Mouse (Mus musculus) limb, embryonic 15.5 days (tissue): ENCODE results near the gene Phf23. TPM values are rescaled to one million over a fixed set of nuclear protein-coding genes. Genes with fewer than 3 reads are reported as not detected.
"Not testable (repeated sequence)": the region's sequence is repeated elsewhere in the genome, so short reads cannot be mapped to it uniquely, and the experiment has no call there.

Source experiments
- ATAC-seq: fragments of 200-750 bp; cut with Nextera tagmentation; 2 replicates; pipeline ENCODE4 v1.8.0; 2017; ENCODE audit warnings: low read depth, moderate TSS enrichment; ENCODE audit not compliant: insufficient number of reproducible peaks, low FRiP score, low TSS enrichment
- H3K27ac ChIP-seq: fragments of 300-500 bp; sonication (generic); 2 replicates; pipeline ENCODE4 v1.5.1; 2015; ENCODE audit warnings: moderate library complexity, mild to moderate bottlenecking, inconsistent platforms
- H3K27me3 ChIP-seq: fragments of 300-500 bp; sonication (generic); 2 replicates; pipeline ENCODE4 v1.6.1; 2015; ENCODE audit warnings: inconsistent platforms
- H3K36me3 ChIP-seq: fragments of 300-500 bp; sonication (generic); 2 replicates; pipeline ENCODE4 v1.6.1; 2015; ENCODE audit warnings: inconsistent platforms
- H3K4me1 ChIP-seq: fragments of 300-500 bp; sonication (generic); 2 replicates; pipeline ENCODE4 v1.6.1; 2015; ENCODE audit warnings: inconsistent platforms
- H3K4me2 ChIP-seq: fragments of 300-500 bp; sonication (generic); 2 replicates; pipeline ENCODE4 v1.6.1; 2015; ENCODE audit warnings: mild to moderate bottlenecking, inconsistent platforms
- H3K4me3 ChIP-seq: fragments of 300-500 bp; sonication (generic); 2 replicates; pipeline ENCODE4 v1.5.1; 2015; ENCODE audit warnings: mild to moderate bottlenecking, inconsistent platforms
- H3K9ac ChIP-seq: fragments of 300-500 bp; sonication (generic); 2 replicates; pipeline ENCODE4 v1.6.1; 2015; ENCODE audit warnings: inconsistent platforms
- H3K9me3 ChIP-seq: fragments of 300-500 bp; sonication (generic); 2 replicates; pipeline ENCODE4 v1.6.1; 2016; ENCODE audit warnings: inconsistent platforms
- WGBS: fragments of 180-500 bp; shearing (Covaris S2); methylation state at CpG from one replicate; pipeline ENCODE4 v1.1.7; 2015; 5-methylcytosine and 5-hydroxymethylcytosine counted together
- polyA plus RNA-seq: library from polyadenylated mRNA; unstranded; fragments of >200 nt; fragmentation: Nextera tagmentation; extraction: Ambion mirVana; gene quantifications from 2 replicates; pipeline ENCODE4 v1.2.1, GENCODE M21; 2015

Gene Phf23
- polyA plus RNA-seq = 72.2 and 81.6 TPM in 2 replicates

DNA sequence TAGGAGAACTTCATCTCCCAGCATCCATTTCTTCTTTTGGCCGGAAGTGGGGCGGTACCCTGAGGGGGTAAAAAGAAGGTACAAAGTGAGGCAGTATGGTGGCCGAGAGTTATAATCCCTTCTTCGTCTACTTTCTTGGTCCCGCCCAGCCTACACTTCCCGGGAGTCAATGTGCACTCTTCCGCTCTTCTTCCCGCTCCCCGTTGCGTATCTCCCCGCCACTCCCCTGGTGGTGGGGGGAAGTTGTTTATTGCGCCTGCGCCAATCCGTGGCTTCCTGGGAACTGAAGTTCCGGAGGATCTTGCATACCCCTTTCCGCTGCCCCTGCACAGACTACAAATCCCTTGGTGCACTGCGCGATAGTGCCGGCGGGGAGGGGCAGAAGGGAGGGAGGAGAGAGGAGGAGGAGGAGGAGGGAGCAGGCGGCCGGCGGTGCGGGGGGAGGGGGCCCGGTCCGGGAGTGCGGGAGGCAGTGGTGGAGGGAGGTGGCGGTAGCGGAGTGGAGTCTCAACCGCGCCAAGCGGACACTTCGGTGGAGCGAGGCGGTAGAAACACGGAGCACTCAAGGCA, at the start of gene Phf23:
Phf23 (plus strand) TSS at position 387 of the 570 bp plus-strand sequence.
- peak within 1 kb of the TSS; percentile 93 for H3K9ac ChIP-seq
- peak within 1 kb of the TSS; percentile 99 for H3K27ac ChIP-seq
- H3K9me3 ChIP-seq = no peaks in the 10 kb centered on the region
- peak within 1 kb of the TSS; percentile 49 for H3K4me2 ChIP-seq
- ATAC-seq = peak; percentile 86
- under 1% methylated on average over 36 of the region's 36 CpGs for WGBS
- H3K4me3 ChIP-seq = peak within 1 kb of the TSS; percentile 90
- peaks cover 43% of the 10 kb centered on the region for H3K4me1 ChIP-seq
- no peaks in the 10 kb centered on the region for H3K27me3 ChIP-seq
- H3K36me3 ChIP-seq = peaks cover 38% of the 10 kb centered on the region

DNA sequence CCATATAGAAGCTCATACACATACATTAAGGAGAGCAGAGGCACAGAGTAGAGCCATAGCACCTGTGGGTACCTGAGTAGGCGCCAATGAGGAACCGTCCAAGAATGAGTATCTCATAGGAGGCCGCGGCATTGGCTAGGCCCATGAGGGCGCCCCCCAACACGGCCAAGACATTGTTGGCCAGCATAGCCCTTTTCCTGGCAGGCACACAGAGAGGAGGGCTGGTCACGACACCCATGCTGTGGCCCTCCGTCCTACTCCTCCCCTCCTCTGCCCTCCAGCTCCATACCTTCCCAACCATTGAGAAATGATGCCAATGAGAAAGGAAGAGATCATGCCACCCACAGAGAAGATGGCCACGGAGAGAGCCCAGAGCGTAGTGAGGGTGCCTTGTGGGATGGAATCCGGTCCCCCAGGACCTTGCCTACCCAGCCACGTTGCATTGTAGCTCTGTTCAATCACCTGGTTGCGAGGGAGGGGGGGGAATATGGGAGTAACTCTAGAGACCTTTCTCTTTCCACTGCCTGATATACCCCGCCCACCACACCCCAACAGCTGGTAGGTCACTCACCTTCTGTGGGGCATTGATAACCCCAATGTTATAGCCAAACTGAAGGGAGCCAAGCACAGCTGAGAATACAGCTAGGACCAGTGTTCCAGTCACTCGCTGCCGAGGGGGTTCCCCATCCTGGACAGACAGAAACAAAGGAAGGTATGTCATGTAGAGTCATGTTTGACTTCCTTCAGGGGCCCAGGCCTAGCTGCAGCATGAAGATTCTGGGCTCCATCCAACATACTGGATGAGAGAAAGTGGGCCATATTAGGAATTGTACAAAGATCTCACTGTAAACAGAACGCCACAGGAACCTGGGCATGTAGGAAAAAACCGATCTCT, 49.3 kb upstream of the Phf23 start:
- WGBS = 86% methylated on average over 18 of the region's 18 CpGs

DNA sequence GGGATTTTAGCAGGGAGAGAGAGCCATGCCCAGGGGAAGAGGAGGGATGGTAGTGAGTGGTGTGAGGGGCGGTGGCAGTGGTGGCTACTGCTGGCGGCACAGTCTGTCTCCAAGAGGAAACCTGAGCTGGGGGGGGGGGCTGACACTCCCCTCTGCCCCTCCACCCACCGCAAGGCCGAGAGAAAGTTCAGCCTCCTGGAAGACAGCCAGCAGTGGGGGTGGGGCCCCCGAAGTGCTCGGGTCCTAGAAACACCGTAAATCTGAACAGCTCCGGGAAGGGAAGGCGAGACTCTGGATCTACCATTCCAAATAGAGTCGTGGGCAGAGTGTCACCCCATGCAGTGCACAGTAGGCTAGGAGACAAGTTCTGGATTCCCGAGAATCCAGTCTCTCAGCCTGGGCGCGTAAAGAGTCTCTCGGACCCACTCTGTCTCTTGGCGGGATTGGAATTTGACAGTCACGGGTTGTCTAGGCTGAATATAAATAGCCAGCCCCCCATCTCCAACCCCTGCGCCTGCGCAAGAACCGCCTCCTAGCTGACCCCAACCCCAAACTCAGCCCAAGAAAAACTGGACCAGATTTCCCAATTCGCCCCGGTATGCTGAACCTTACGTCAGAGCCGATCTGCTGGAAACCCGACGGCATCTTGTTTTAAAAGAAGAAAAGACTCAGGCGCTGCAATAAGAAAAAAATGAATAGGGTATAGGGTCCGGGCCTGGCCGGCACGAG, 48.1 kb upstream of the Phf23 start:
- Histone ChIP-seq H3K9ac (peak overlapping the region; percentile 29; the same call in 1 of the 2 replicates), H3K4me2 (peak overlapping the region; percentile 70), H3K9me3 (no peaks in the 10 kb centered on the region), H3K27me3 (no peaks in the 10 kb centered on the region), H3K4me3 (peak overlapping the region; percentile 56), H3K4me1 (peaks cover 27% of the 10 kb centered on the region), H3K27ac (peak overlapping the region; percentile 86), H3K36me3 (peaks cover 28% of the 10 kb centered on the region)
- ATAC-seq = peak; percentile 43; the same call in 1 of the 2 replicates
- WGBS = 3% methylated on average over 28 of the region's 29 CpGs

More for the DNA sequence above, 49.3 kb upstream of the Phf23 start:
- Histone ChIP-seq H3K27me3 (no peaks in the 10 kb centered on the region), H3K27ac (no peak overlapping the region), H3K4me3 (0 out of 2 replicates have a peak overlapping the region, but pooled peaks have one; percentile 56), H3K4me1 (peaks cover 27% of the 10 kb centered on the region), H3K9me3 (no peaks in the 10 kb centered on the region), H3K4me2 (peak overlapping the region; percentile 70), H3K9ac (no peak overlapping the region), H3K36me3 (peaks cover 30% of the 10 kb centered on the region)
- ATAC-seq = no peak

DNA sequence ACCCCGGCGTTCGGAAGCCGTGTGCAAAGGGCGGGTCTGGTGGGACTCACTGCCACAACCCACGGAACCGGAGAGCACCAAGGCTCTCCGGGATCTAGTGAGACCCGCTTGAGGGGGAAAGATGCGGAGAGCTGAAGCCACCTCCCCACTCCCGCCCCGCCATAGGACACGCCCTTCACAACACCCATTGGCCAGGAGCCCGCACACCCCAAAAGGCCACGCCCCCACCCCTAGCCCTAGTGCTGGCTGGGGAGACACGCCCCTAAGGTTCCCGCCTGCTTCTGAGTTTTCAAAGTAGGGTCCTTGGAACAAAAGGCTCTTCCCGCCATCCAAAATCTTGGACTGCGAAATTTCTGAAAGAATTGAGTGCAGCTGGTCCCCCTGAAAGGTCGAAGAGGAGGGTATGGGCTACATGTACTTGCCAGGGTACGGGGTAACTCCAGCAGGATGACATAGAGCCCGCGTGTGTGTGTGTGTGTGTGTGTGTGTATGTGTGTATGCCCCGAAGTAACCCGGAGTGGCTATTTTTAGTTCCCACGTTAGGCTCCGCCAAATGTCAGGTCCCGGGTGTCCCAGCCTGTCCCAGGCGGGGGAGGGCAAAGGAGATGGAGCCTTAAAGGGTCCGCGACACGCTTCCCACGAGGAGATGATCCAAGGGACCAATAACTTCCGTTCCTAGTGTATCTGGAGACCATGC, 47.4 kb upstream of the Phf23 start, which contains the start of gene Slc2a4:
Slc2a4 (minus strand) TSS at position 123 of the 697 bp plus-strand sequence.
- Histone ChIP-seq H3K27me3 (no peaks in the 10 kb centered on the region), H3K4me3 (peak within 1 kb of the TSS; percentile 56), H3K36me3 (peaks cover 21% of the 10 kb centered on the region), H3K4me1 (peaks cover 27% of the 10 kb centered on the region), H3K27ac (peak within 1 kb of the TSS; percentile 86), H3K9me3 (no peaks in the 10 kb centered on the region), H3K4me2 (peak within 1 kb of the TSS; percentile 70), H3K9ac (peak within 1 kb of the TSS; percentile 29; the same call in 1 of the 2 replicates)
- peak; percentile 90 for ATAC-seq
- WGBS = under 1% methylated on average over 33 of the region's 34 CpGs

DNA sequence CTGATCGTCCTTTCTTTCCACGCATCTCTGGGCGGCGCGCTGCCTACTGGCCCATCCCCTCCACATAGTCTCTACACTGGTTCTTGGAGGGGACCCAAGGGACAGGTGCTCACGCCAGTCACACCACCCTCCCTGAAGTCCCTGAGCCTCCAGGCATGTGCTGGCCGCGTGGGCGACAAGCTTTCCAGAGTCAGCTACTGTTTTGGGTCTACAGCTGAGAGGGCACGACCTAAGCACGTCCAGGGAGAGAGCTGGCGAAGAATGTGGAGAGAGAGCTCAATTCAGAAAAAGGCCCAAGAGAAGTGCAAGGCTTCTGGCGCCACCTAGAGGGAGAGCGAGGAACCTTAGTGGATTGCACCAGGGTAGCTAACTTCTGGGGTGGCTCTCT, 46.8 kb upstream of the Phf23 start:
- no peaks in the 10 kb centered on the region for H3K27me3 ChIP-seq
- H3K27ac ChIP-seq = peak overlapping the region; percentile 86
- 1% methylated on average over 14 of the region's 14 CpGs for WGBS
- peak; percentile 45 for ATAC-seq
- peaks cover 27% of the 10 kb centered on the region for H3K4me1 ChIP-seq
- H3K9ac ChIP-seq = peak overlapping the region; percentile 27; the same call in 1 of the 2 replicates
- peak overlapping the region; percentile 56 for H3K4me3 ChIP-seq
- H3K9me3 ChIP-seq = no peaks in the 10 kb centered on the region
- H3K36me3 ChIP-seq = peaks cover 18% of the 10 kb centered on the region
- H3K4me2 ChIP-seq = peak overlapping the region; percentile 70

DNA sequence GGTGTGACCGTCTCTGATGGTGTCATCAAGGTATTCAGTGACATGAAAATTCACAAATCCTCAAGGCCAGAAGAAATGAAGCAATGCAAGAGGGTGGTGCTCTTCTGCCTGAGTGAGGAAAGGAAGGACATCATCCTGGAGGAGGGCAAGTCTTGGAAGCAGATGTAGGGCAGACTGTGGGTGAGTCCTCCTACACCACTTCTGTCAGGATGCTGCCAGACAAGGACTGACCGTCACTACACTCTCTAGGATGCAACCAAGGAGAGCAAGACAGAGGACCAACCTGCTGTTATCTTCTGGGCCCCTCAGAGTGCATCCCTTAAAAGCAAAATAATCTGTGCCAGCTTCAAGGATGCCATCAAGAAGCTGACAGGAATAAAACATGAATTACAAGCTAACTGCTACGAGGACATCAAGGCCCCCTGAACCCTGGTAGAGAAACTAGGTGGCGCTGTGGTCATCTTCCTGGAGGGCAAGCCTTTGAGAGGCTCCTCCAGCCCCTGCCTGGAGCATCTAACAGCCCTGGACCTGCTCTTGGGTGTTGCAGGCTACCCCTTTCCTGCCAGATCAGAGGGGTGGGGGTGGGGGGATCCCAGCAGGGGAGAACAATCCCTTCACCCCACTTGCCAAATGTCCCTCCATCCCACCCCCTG, 44.6 kb upstream of the Phf23 start:
- WGBS = 37% methylated on average over 4 of the region's 4 CpGs
- H3K4me3 ChIP-seq = no peak overlapping the region
- H3K9ac ChIP-seq = no peak overlapping the region
- H3K36me3 ChIP-seq = no peaks in the 10 kb centered on the region
- no peak overlapping the region for H3K27ac ChIP-seq
- H3K4me1 ChIP-seq = peaks cover 27% of the 10 kb centered on the region
- H3K27me3 ChIP-seq = no peaks in the 10 kb centered on the region
- no peak overlapping the region for H3K4me2 ChIP-seq
- ATAC-seq = no peak
- no peaks in the 10 kb centered on the region for H3K9me3 ChIP-seq

DNA sequence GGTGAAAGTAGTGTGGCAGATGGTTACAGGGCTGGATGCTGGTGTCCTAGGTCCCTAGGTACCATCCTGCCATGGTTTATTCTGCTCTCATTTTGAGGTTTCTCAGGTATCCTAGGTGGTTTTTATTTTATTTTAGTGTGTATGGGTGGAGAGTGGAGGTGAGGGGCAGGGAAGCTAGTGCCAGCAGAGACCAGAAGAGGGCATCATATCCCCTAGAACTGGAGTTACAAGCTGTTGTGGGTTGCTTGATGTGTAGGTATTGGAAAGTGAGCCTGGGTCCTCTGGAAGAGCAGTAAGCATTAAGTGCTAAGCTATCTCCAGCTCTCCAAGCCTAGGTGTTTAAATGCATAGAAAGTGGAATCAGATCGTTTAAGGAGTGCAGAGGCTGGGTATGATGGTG, 43.3 kb upstream of the Phf23 start:
- Histone ChIP-seq H3K4me3 (no peak overlapping the region), H3K4me2 (no peak overlapping the region), H3K27ac (no peak overlapping the region), H3K4me1 (peaks cover 14% of the 10 kb centered on the region), H3K36me3 (no peaks in the 10 kb centered on the region), H3K9me3 (no peaks in the 10 kb centered on the region), H3K27me3 (no peaks in the 10 kb centered on the region), H3K9ac (no peak overlapping the region)
- ATAC-seq = no peak
- 37% methylated on average over 1 of the region's 1 CpGs for WGBS

DNA sequence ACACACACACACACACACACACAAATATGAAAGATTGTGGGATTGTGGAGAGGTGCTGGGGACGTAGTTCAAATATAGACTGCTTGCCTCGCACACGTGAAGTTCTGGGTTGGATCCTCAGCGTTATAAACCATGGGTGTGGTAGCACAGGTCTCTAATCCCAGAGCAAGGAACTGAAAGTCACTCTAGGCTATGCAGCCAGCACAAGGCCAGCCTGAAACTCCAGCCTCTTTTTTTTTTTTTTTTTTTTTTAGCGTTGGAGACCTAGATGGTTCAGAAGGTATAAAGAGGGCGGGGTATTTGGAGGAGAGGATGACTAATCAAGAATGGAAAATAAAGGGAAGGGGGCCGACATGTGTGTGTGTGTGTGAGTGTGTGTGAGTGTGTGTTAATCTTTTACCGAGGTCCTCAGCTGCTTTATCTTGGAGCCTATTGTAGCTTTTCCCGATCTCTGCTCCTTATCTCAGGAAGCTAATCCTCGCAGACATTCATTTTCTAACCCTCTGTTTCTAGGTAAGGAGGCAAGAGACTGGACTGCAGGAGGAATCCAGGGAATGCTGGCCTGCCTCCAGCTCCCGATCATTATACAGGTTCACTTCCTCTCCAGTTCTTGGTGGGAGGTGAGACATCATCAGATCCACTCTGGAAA, 42.2 kb upstream of the Phf23 start:
- H3K27ac ChIP-seq = no peak overlapping the region
- peaks cover 4% of the 10 kb centered on the region for H3K4me1 ChIP-seq
- H3K9me3 ChIP-seq = no peaks in the 10 kb centered on the region
- no peaks in the 10 kb centered on the region for H3K36me3 ChIP-seq
- WGBS = 53% methylated on average over 11 of the region's 11 CpGs
- ATAC-seq = no peak
- H3K9ac ChIP-seq = no peak overlapping the region
- H3K27me3 ChIP-seq = peaks cover under 1% of the 10 kb centered on the region; the same call in 1 of the 2 replicates
- H3K4me2 ChIP-seq = no peak overlapping the region
- no peak overlapping the region for H3K4me3 ChIP-seq

DNA sequence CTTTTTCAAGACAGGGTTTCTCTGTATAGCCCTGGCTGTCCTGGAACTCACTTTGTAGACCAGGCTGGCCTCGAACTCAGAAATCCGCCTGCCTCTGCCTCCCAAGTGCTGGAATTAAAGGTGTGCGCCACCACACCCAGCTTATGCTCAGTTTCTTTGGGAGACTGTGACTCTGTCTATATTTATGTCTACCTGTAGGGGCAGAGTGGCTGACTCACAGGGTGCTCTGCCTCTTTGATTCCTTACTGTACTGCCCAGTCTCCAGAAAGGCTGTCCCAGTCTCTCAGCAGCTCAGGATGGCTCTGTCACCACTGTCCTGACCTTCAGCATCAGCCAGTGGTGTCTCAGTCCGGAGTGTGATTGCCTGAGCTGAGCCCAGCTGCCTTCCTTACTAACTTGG, 40.0 kb upstream of the Phf23 start:
- H3K4me1 ChIP-seq, H3K27ac ChIP-seq, H3K36me3 ChIP-seq, H3K4me3 ChIP-seq, H3K4me2 ChIP-seq, ATAC-seq, H3K9ac ChIP-seq, H3K9me3 ChIP-seq: not testable (repeated sequence)
- WGBS = 65% methylated on average over 4 of the region's 4 CpGs
- H3K27me3 ChIP-seq = peaks cover 17% of the 10 kb centered on the region

DNA sequence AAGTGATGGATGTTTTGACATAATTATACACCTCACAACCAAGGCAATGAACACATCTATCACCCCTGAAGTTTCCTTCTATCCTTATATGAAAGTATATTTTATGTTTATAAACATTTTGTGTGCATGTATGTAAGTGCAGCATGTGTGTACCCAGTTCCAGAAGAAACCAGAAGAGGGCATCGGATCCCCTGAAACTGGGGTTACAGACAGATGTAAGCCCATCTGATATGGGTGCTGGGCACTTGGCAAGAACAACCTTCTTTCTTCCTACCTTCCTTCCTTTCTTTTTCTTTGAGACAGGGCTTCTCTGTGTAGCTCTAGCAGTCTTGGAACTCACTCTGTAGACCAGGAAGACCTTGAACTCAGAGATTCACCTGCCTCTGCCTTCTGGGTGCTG, 39.4 kb upstream of the Phf23 start:
- ATAC-seq = no peak
- no peak overlapping the region for H3K4me2 ChIP-seq
- H3K9ac ChIP-seq = no peak overlapping the region
- 58% methylated on average over 1 of the region's 1 CpGs for WGBS
- no peaks in the 10 kb centered on the region for H3K4me1 ChIP-seq
- H3K9me3 ChIP-seq = no peaks in the 10 kb centered on the region
- no peak overlapping the region for H3K27ac ChIP-seq
- H3K36me3 ChIP-seq = no peaks in the 10 kb centered on the region
- peaks cover 17% of the 10 kb centered on the region for H3K27me3 ChIP-seq
- H3K4me3 ChIP-seq = no peak overlapping the region
